Mouse (Mus musculus) bone marrow, adult 2 months (tissue): ENCODE results near the gene Pdhb. TPM values are rescaled to one million over a fixed set of nuclear protein-coding genes. Genes with fewer than 3 reads are reported as not detected.
"Not testable (repeated sequence)": the region's sequence is repeated elsewhere in the genome, so short reads cannot be mapped to it uniquely, and the experiment has no call there.

Experiments used
- H3K27ac ChIP-seq: fragments of 200-500 bp; 2 replicates; pipeline ENCODE4 v1.5.1; 2012; ENCODE audit warnings: low read depth, mild to moderate bottlenecking, control low read depth, inconsistent platforms, low read length; ENCODE audit not compliant: control insufficient read depth, poor library complexity, insufficient read depth
- H3K4me1 ChIP-seq: fragments of 200-500 bp; 2 replicates; pipeline ENCODE4 v1.6.1; 2011; ENCODE audit warnings: low read length; ENCODE audit not compliant: control insufficient read depth, insufficient read depth
- H3K4me3 ChIP-seq: fragments of 200-500 bp; replicated peaks from 2 replicates; pipeline ENCODE3; 2011; ENCODE audit warnings: mild to moderate bottlenecking, low read depth, low read length, control low read depth; ENCODE audit not compliant: control insufficient read depth
- CTCF ChIP-seq: fragments of 200-500 bp; IDR thresholded peaks from 2 replicates; pipeline ENCODE4 v1.5.1; 2011; ENCODE audit warnings: low read length, control low read depth; ENCODE audit not compliant: control insufficient read depth, insufficient read depth
- POLR2A ChIP-seq: fragments of 200-500 bp; IDR thresholded peaks from 2 replicates; pipeline ENCODE4 v1.6.1; 2011; ENCODE audit warnings: low read depth, mild to moderate bottlenecking, control low read depth, low read length, borderline replicate concordance; ENCODE audit not compliant: control insufficient read depth
- WGBS: fragments of 180-500 bp; shearing (Covaris S2); methylation state at CpG from one replicate; pipeline ENCODE4 v1.1.7; 2018; 5-methylcytosine and 5-hydroxymethylcytosine counted together
- polyA plus RNA-seq: library from polyadenylated mRNA; stranded (reverse); fragments of >200 nt; gene quantifications from 2 replicates; pipeline ENCODE4 v1.2.4, GENCODE M21; 2011; ENCODE audit warnings: low replicate concordance; ENCODE audit not compliant: missing spikeins, insufficient read depth, insufficient read length

Pdhb gene
- polyA plus RNA-seq, 1 experiment = 77.9 TPM

- H3K4me3 ChIP-seq = no peak overlapping the region
- no peaks in the 10 kb centered on the region for H3K4me1 ChIP-seq
- TF ChIP-seq CTCF = no peak
- no peak for TF ChIP-seq POLR2A
- 75% methylated on average over 4 of the region's 4 CpGs for WGBS
- no peak overlapping the region for H3K27ac ChIP-seq
These were observed 7.7 kb upstream of the Pdhb start for GRCm38 (mm10) chr14:8180371-8181035.

- Histone ChIP-seq H3K27ac (no peak overlapping the region), H3K4me1 (peaks cover 3% of the 10 kb centered on the region; the same call in 1 of the 2 replicates), H3K4me3 (no peak overlapping the region)
- no peak for TF ChIP-seq POLR2A
- WGBS = 49% methylated on average over 5 of the region's 5 CpGs
These were observed 3.4 kb upstream of the Pdhb start for GRCm38 (mm10) chr14:8176251-8176650.

DNA sequence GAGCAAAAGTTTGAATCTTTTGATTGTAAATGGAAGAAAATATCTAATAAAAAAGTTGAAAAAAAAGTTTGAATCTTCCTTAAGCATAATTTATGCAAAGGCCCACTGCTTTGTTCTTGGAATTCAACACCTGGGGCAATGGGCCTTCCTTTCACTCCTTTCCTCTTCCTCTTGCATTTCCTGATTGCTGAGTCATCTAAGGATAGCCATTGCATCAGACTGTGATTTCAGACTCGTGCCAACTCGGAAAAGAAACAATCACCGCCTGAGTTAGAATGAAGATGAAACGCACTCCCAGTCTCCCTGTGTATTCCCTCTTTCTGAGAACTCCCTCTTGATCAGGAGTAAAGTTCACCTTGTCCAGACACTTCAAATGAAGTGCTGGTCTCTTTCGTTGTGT, 1.8 kb upstream of the Pdhb start:
- Histone ChIP-seq H3K27ac (no peak overlapping the region), H3K4me1 (peaks cover 3% of the 10 kb centered on the region; the same call in 1 of the 2 replicates), H3K4me3 (no peak overlapping the region)
- 51% methylated on average over 5 of the region's 5 CpGs for WGBS
- TF ChIP-seq CTCF = no peak
- no peak for TF ChIP-seq POLR2A

DNA sequence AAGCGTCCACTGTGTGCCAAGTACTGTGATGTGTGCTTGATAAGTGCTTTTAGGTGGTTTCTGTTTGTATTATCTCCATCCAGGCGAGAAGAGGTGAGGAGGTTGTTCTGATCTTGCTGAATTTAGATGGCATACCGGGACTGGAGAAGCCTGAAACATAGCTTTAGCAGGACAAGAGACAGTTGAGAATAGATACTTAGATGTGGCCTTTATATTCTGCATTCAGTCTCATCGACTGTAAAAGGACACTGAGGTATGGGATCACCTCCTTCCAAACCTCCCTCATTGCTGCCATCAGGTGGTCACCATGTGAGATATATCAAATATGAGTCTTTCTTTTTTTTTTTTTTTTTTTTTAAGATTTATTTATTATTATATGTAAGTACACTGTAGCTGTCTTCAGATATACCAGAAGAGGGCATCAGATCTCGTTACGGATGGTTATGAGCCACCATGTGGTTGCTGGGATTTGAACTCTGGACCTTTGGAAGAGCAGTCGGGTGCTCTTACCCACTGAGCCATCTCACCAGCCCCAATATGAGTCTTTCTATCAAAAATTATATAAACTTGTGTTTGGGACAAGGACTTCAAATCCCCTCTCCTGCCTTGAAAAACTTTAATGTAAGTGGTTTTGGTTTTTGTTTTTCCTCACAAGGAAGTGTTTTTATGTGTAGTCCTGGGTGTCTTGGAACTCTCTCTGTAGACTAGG, 871 bp upstream of the Pdhb start:
- not testable (repeated sequence) for H3K4me1 ChIP-seq
- WGBS = 10% methylated on average over 7 of the region's 7 CpGs
- peak overlapping the region; percentile 48; the same call in 1 of the 2 replicates for H3K27ac ChIP-seq
- H3K4me3 ChIP-seq = peak overlapping the region; percentile 80

GRCm38 (mm10) chr14:8164463-8164862, 8.4 kb downstream of the Pdhb start:
- WGBS = 82% methylated on average over 7 of the region's 7 CpGs
- Histone ChIP-seq H3K4me1 (no peaks in the 10 kb centered on the region), H3K27ac (no peak overlapping the region), H3K4me3 (no peak overlapping the region)
- TF ChIP-seq CTCF (no peak), POLR2A (no peak)

- H3K4me1 ChIP-seq = no peaks in the 10 kb centered on the region
- TF ChIP-seq POLR2A = no peak
- peak; percentile 51; the same call in 1 of the 2 replicates for TF ChIP-seq CTCF
- no peak overlapping the region for H3K27ac ChIP-seq
- no peak overlapping the region for H3K4me3 ChIP-seq
- WGBS = 84% methylated on average over 2 of the region's 2 CpGs
These were observed 11.0 kb downstream of the Pdhb start for GRCm38 (mm10) chr14:8161777-8162176.

- Histone ChIP-seq H3K4me3 (no peak overlapping the region), H3K4me1 (no peaks in the 10 kb centered on the region), H3K27ac (no peak overlapping the region)
- TF ChIP-seq CTCF (no peak), POLR2A (no peak)
- 84% methylated on average over 3 of the region's 3 CpGs for WGBS
These were observed 13.7 kb downstream of the Pdhb start for GRCm38 (mm10) chr14:8159141-8159540.

- no peak for TF ChIP-seq CTCF
- TF ChIP-seq POLR2A = no peak
- WGBS = 79% methylated on average over 3 of the region's 3 CpGs
- Histone ChIP-seq H3K4me3 (no peak overlapping the region), H3K4me1 (no peaks in the 10 kb centered on the region), H3K27ac (no peak overlapping the region)
These were observed 14.1 kb downstream of the Pdhb start for GRCm38 (mm10) chr14:8158721-8159120.

DNA sequence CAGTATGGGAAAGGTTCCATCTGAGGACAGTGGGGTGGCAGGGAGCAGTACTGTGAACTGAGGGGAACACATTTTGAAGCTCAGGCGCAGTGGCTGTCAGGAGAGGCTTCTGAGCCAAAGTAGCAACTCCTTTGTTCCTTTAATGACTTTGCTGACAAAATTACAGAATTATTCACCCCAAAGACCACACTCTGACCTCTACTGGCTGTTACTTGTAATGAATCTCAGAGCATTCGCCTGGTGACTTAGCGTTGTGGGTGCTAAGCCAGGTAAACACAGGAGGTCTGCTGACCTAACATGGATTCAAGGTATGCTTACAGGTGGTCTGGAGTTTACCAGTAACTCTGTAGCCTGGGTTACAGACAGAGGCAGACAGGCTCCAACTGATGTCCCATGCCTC, 15.9 kb downstream of the Pdhb start:
- TF ChIP-seq POLR2A = no peak
- no peak for TF ChIP-seq CTCF
- Histone ChIP-seq H3K4me1 (no peaks in the 10 kb centered on the region; the same call in 1 of the 2 replicates), H3K4me3 (no peak overlapping the region), H3K27ac (no peak overlapping the region)
- 54% methylated on average over 3 of the region's 3 CpGs for WGBS
